ENCODE assay signal across 27 mouse cellular contexts in the genomic region with DNA sequence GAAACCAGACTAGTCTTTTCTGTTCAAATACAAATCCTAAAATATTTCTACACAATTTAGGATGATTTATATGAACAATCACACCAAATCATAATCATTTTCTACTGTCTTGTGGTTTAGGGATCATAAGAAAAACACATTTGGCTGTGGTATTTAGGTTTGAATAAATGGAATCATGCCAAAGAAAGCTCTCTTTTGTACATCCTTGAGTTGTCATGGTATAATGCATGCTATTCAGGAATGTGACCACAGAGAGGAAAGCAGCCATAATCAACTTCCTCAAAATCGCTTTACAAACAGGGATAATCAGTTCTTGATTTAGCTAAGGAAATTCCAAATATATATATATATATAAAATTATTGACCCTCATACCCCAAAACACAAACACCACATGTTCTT.
DNase-seq lines count a peak whose midpoint lies in the region; ATAC-seq and TF ChIP-seq lines count a peak whose summit lies in the region.
"Had no signal": no experiment of that assay in that cellular context is flagged by ENCODE, and none has a peak within 500 bp of the region (broad histone marks: within the 10 kb centered on the region; RNA-seq: fewer than 3 reads in every experiment).

No protein-coding gene starts in this region.

- intact Hi-C loops in left cerebral cortex, postnatal 10 days (cut with DNase I) = no loop called here

- no peak overlapping the region for H3K27ac ChIP-seq in forebrain, embryonic 14.5 days (ENCODE audit: low read depth, low read length)
- no peak overlapping the region for H3K27ac ChIP-seq in forebrain, postnatal 0 days (ENCODE audit: low read depth, low read length)
- H3K27ac ChIP-seq in lung, embryonic 14.5 days (ENCODE audit: low read depth) = no peak overlapping the region
- no peak overlapping the region for H3K27ac ChIP-seq in hindbrain, postnatal 0 days
- H3K27ac ChIP-seq: embryonic facial prominence, embryonic 12.5 days; embryonic facial prominence, embryonic 15.5 days; forebrain, embryonic 10.5 days; forebrain, embryonic 12.5 days; forebrain, embryonic 15.5 days had no signal

- no peak overlapping the region for H3K4me3 ChIP-seq in forebrain, embryonic 14.5 days (ENCODE audit: low read depth, low read length)
- no peak overlapping the region for H3K4me3 ChIP-seq in forebrain, postnatal 0 days (ENCODE audit: low read depth, low read length)
- H3K4me3 ChIP-seq in lung, embryonic 14.5 days (ENCODE audit: low read depth, low read length) = no peak overlapping the region
- no peak overlapping the region for H3K4me3 ChIP-seq in hindbrain, postnatal 0 days (ENCODE audit: low read length)
- H3K4me3 ChIP-seq: embryonic facial prominence, embryonic 12.5 days; embryonic facial prominence, embryonic 15.5 days; erythroblast, embryonic 14.5 days; forebrain, embryonic 10.5 days; forebrain, embryonic 12.5 days; forebrain, embryonic 15.5 days had no signal

- H3K9ac ChIP-seq in forebrain, embryonic 14.5 days (ENCODE audit: low read length) = no peak overlapping the region
- H3K9ac ChIP-seq in forebrain, postnatal 0 days = no peak overlapping the region
- H3K9ac ChIP-seq in lung, embryonic 14.5 days = no peak overlapping the region
- H3K9ac ChIP-seq in hindbrain, postnatal 0 days (replicated peaks; ENCODE audit: low read length) = no peak overlapping the region
- H3K9ac ChIP-seq: embryonic facial prominence, embryonic 12.5 days; embryonic facial prominence, embryonic 15.5 days; forebrain, embryonic 12.5 days; forebrain, embryonic 15.5 days had no signal

- no peak for TF ChIP-seq CTCF in forebrain, postnatal 0 days (IDR thresholded peaks at IDR 0.05; ENCODE audit: low read depth)
- TF ChIP-seq CTCF in lung, embryonic 14.5 days (IDR thresholded peaks at IDR 0.05; ENCODE audit: low read depth) = no peak
- no peak for TF ChIP-seq CTCF in hindbrain, postnatal 0 days (IDR thresholded peaks at IDR 0.05; ENCODE audit: low read depth)

- H3K4me2 ChIP-seq in forebrain, embryonic 14.5 days (ENCODE audit: low read length) = no peak overlapping the region
- H3K4me2 ChIP-seq in forebrain, postnatal 0 days (ENCODE audit: low read depth) = no peak overlapping the region
- H3K4me2 ChIP-seq in lung, embryonic 14.5 days = no peak overlapping the region
- H3K4me2 ChIP-seq in hindbrain, postnatal 0 days (ENCODE audit: low read depth, low read length) = no peak overlapping the region
- H3K4me2 ChIP-seq: embryonic facial prominence, embryonic 12.5 days; embryonic facial prominence, embryonic 15.5 days; forebrain, embryonic 12.5 days; forebrain, embryonic 15.5 days had no signal

- no peaks in the 10 kb centered on the region for H3K27me3 ChIP-seq in forebrain, embryonic 14.5 days (replicated peaks; ENCODE audit: control insufficient read depth, insufficient read depth, low read length)
- no peaks in the 10 kb centered on the region for H3K27me3 ChIP-seq in forebrain, postnatal 0 days (ENCODE audit: insufficient read depth, low read length)
- no peaks in the 10 kb centered on the region for H3K27me3 ChIP-seq in lung, embryonic 14.5 days (ENCODE audit: insufficient read depth, low read length)
- H3K27me3 ChIP-seq in hindbrain, postnatal 0 days (ENCODE audit: insufficient read depth, low read length) = no peaks in the 10 kb centered on the region
- H3K27me3 ChIP-seq: CH12.LX; embryonic facial prominence, embryonic 12.5 days; embryonic facial prominence, embryonic 15.5 days; forebrain, embryonic 12.5 days; forebrain, embryonic 15.5 days had no signal

- no peak for ATAC-seq in forebrain, embryonic 14.5 days
- ATAC-seq in forebrain, postnatal 0 days = no peak
- no peak for ATAC-seq in lung, embryonic 14.5 days (ENCODE audit: insufficient read depth)
- ATAC-seq in hindbrain, postnatal 0 days = no peak
- ATAC-seq: CD4-positive, CD25-positive, alpha-beta regulatory T cell, adult 4 months; forebrain, embryonic 15.5 days had no signal

- no peaks in the 10 kb centered on the region for H3K4me1 ChIP-seq in forebrain, embryonic 14.5 days (ENCODE audit: control insufficient read depth, insufficient read depth, low read length)
- no peaks in the 10 kb centered on the region for H3K4me1 ChIP-seq in forebrain, postnatal 0 days (ENCODE audit: insufficient read depth)
- H3K4me1 ChIP-seq in lung, embryonic 14.5 days (ENCODE audit: insufficient read depth) = no peaks in the 10 kb centered on the region
- no peaks in the 10 kb centered on the region for H3K4me1 ChIP-seq in hindbrain, postnatal 0 days (ENCODE audit: insufficient read depth, low read length)
- H3K4me1 ChIP-seq: embryonic facial prominence, embryonic 12.5 days; embryonic facial prominence, embryonic 15.5 days; forebrain, embryonic 10.5 days; forebrain, embryonic 12.5 days; forebrain, embryonic 15.5 days had no signal

- WGBS in forebrain, embryonic 14.5 days = 47% methylated on average over 1 of the region's 1 CpGs
- WGBS in forebrain, postnatal 0 days = 30% methylated on average over 1 of the region's 1 CpGs
- WGBS in lung, embryonic 14.5 days = 49% methylated on average over 1 of the region's 1 CpGs
- WGBS in hindbrain, postnatal 0 days = 20% methylated on average over 1 of the region's 1 CpGs

- DNase-seq in forebrain, embryonic 14.5 days (ENCODE audit: low spot score) = peak; percentile 23
- no peak for DNase-seq in forebrain, postnatal 0 days
- peak; percentile 10 for DNase-seq in lung, embryonic 14.5 days
- no peak for DNase-seq in lung, postnatal 36 days
- peak; percentile 19 for DNase-seq in Muller cell, postnatal 12 days (ENCODE audit: inconsistent ontology term)
- DNase-seq in left cerebral cortex, postnatal 10 days (ENCODE audit: extremely low spot score in 1 of 2, low spot score in 2 of 2) = no peak
- no peak for DNase-seq in hindbrain, postnatal 0 days (ENCODE audit: low spot score)
- DNase-seq: adrenal gland, adult 2 months; adrenal gland, postnatal 10 days; adrenal gland, postnatal 36 days; B cell, adult 2 months; cerebellum, adult 11 months; cerebellum, adult 18-20 months; cerebellum, adult 8-10 months; cerebellum, adult 9-11 months; cerebellum, postnatal 14 days; cerebellum, postnatal 36 days; embryo, embryonic 11 days had no signal

- H3K9me3 ChIP-seq in forebrain, embryonic 14.5 days (replicated peaks; ENCODE audit: control insufficient read depth, low read length) = no peaks in the 10 kb centered on the region
- H3K9me3 ChIP-seq in forebrain, postnatal 0 days (ENCODE audit: low read length) = no peaks in the 10 kb centered on the region
- no peaks in the 10 kb centered on the region for H3K9me3 ChIP-seq in lung, embryonic 14.5 days (ENCODE audit: low read depth, low read length)
- H3K9me3 ChIP-seq in hindbrain, postnatal 0 days (ENCODE audit: low read length) = no peaks in the 10 kb centered on the region
- H3K9me3 ChIP-seq: embryonic facial prominence, embryonic 12.5 days; embryonic facial prominence, embryonic 15.5 days; forebrain, embryonic 10.5 days; forebrain, embryonic 12.5 days; forebrain, embryonic 15.5 days; G1E had no signal

- H3K36me3 ChIP-seq in forebrain, embryonic 14.5 days (ENCODE audit: control insufficient read depth, insufficient read depth, low read length) = no peaks in the 10 kb centered on the region
- H3K36me3 ChIP-seq in forebrain, postnatal 0 days (ENCODE audit: insufficient read depth) = no peaks in the 10 kb centered on the region
- H3K36me3 ChIP-seq in lung, embryonic 14.5 days (ENCODE audit: insufficient read depth) = no peaks in the 10 kb centered on the region
- H3K36me3 ChIP-seq in hindbrain, postnatal 0 days (ENCODE audit: insufficient read depth, low read length) = no peaks in the 10 kb centered on the region
- H3K36me3 ChIP-seq: embryonic facial prominence, embryonic 12.5 days; embryonic facial prominence, embryonic 15.5 days; forebrain, embryonic 10.5 days; forebrain, embryonic 12.5 days; forebrain, embryonic 15.5 days; G1E had no signal

Comparison
In these comparisons a context has a peak if more than half of its experiments do, and no peak if none do; other contexts are left out.
1. DNase-seq: peak in forebrain, embryonic 14.5 days (single experiment), lung, embryonic 14.5 days (single experiment) and Muller cell, postnatal 12 days (single experiment); none in forebrain, postnatal 0 days (single experiment), lung, postnatal 36 days (single experiment), left cerebral cortex, postnatal 10 days (0 of 2) and hindbrain, postnatal 0 days (single experiment).